Mouse (Mus musculus): Measurements from ENCODE around the gene Svbp.

GRCm38 (mm10) chr4:119248407-119248965 is 53.4 kb downstream of the Svbp start:
- TF ChIP-seq CTCF (IDR thresholded peaks at IDR 0.05; ENCODE audit: low read depth) (no peak), EP300 (IDR thresholded peaks at IDR 0.05; ENCODE audit: low read depth) (no peak)

Data from liver, postnatal 0 days (tissue).